Mouse (Mus musculus) liver, postnatal 0 days (tissue): ENCODE data around the gene Adck1. TPM values are rescaled to one million over a fixed set of nuclear protein-coding genes. Genes with fewer than 3 reads are reported as not detected.
"Not testable (repeated sequence)": the region's sequence is repeated elsewhere in the genome, so short reads cannot be mapped to it uniquely, and the experiment has no call there.

ENCODE experiments used
- ATAC-seq: fragments of 200-750 bp; cut with Nextera tagmentation; 2 replicates; pipeline ENCODE4 v1.8.0; 2017; ENCODE audit warnings: mild to moderate bottlenecking, moderate library complexity
- DNase-seq: peaks from one replicate; pipeline ENCODE4 v3.0.0-alpha.2; 2016
- H3K27ac ChIP-seq: fragments of 300-500 bp; sonication (generic); 2 replicates; pipeline ENCODE4 v1.5.1; 2014; ENCODE audit warnings: antibody characterized with exemption, moderate library complexity, mild to moderate bottlenecking, low read depth
- H3K27me3 ChIP-seq: fragments of 300-500 bp; sonication (generic); 2 replicates; pipeline ENCODE4 v1.6.1; 2014; ENCODE audit warnings: low read length, control low read depth, mixed read lengths; ENCODE audit not compliant: insufficient read depth
- H3K36me3 ChIP-seq: fragments of 300-500 bp; sonication (generic); replicated peaks from 2 replicates; pipeline ENCODE4 v1.6.1; 2014; ENCODE audit warnings: mild to moderate bottlenecking, control low read depth, low read length, moderate library complexity, mixed read lengths; ENCODE audit not compliant: insufficient read depth
- H3K4me1 ChIP-seq: fragments of 300-500 bp; sonication (generic); 2 replicates; pipeline ENCODE4 v1.6.1; 2014; ENCODE audit warnings: antibody characterized with exemption, mild to moderate bottlenecking, control low read depth; ENCODE audit not compliant: insufficient read depth
- H3K4me2 ChIP-seq: fragments of 300-500 bp; sonication (generic); 2 replicates; pipeline ENCODE4 v1.6.1; 2014; ENCODE audit warnings: low read depth, mild to moderate bottlenecking, low read length, moderate library complexity, mixed read lengths
- H3K4me3 ChIP-seq: fragments of 300-500 bp; sonication (generic); 2 replicates; pipeline ENCODE4 v1.5.1; 2014; ENCODE audit warnings: low read depth, low read length
- H3K9ac ChIP-seq: fragments of 300-500 bp; sonication (generic); replicated peaks from 2 replicates; pipeline ENCODE4 v1.6.1; 2014; ENCODE audit warnings: mild to moderate bottlenecking, moderate library complexity
- H3K9me3 ChIP-seq: fragments of 300-500 bp; sonication (generic); 2 replicates; pipeline ENCODE4 v1.6.1; 2016; ENCODE audit warnings: mild to moderate bottlenecking, control low read depth, low read length, mixed read lengths
- CTCF ChIP-seq: sonication (generic); IDR thresholded peaks from 2 replicates; pipeline ENCODE4 v1.5.1; 2016; ENCODE audit warnings: antibody characterized with exemption, low read depth
- EP300 ChIP-seq: IDR thresholded peaks from 2 replicates; pipeline ENCODE4 v1.6.1; 2016; ENCODE audit warnings: antibody characterized with exemption, low read depth, mild to moderate bottlenecking
- WGBS: fragments of 180-500 bp; shearing (Covaris S2); extraction: QIAGEN DNeasy Blood & Tissue Kit; methylation state at CpG from one replicate; pipeline ENCODE4 v1.1.7; 2014; ENCODE audit not compliant: insufficient replicate concordance; 5-methylcytosine and 5-hydroxymethylcytosine counted together
- polyA plus RNA-seq: library from polyadenylated mRNA; unstranded; fragments of >200 nt; fragmentation: Nextera tagmentation; extraction: Ambion mirVana; gene quantifications from 2 replicates; pipeline ENCODE4 v1.2.1, GENCODE M21; 2015

Gene Adck1
- polyA plus RNA-seq, 1 experiment from 2014 or later: 7.9 TPM

- H3K27me3 ChIP-seq: no peaks in the 10 kb centered on the region
- H3K27ac ChIP-seq: peak overlapping the region; percentile 94
- H3K4me2 ChIP-seq: peak overlapping the region; percentile 94
- DNase-seq (no peak), ATAC-seq (no peak; the same call in 1 of the 2 replicates)
- peak overlapping the region; percentile 70 for H3K4me3 ChIP-seq
- no peaks in the 10 kb centered on the region for H3K36me3 ChIP-seq
- WGBS: 37% methylated on average over 9 of the region's 9 CpGs
- H3K4me1 ChIP-seq: peaks cover 4% of the 10 kb centered on the region; the same call in 1 of the 2 replicates
- H3K9ac ChIP-seq: peak overlapping the region; percentile 77
- no peak for TF ChIP-seq CTCF
- TF ChIP-seq EP300: no peak
- H3K9me3 ChIP-seq: no peaks in the 10 kb centered on the region
Measured at GRCm38 (mm10) chr12:88361120-88361445, 729 bp downstream of the Adck1 start.

GRCm38 (mm10) chr12:88367673-88368072, 7.3 kb downstream of the Adck1 start:
- TF ChIP-seq CTCF (no peak), EP300 (no peak)
- no peaks in the 10 kb centered on the region for H3K9me3 ChIP-seq
- H3K4me3 ChIP-seq: no peak overlapping the region
- WGBS: 59% methylated on average over 4 of the region's 4 CpGs
- no peaks in the 10 kb centered on the region; the same call in 1 of the 2 replicates for H3K4me1 ChIP-seq
- no peak for ATAC-seq
- no peaks in the 10 kb centered on the region for H3K27me3 ChIP-seq
- no peak overlapping the region for H3K27ac ChIP-seq
- H3K36me3 ChIP-seq: no peaks in the 10 kb centered on the region
- DNase-seq: no peak
- H3K9ac ChIP-seq: no peak overlapping the region
- H3K4me2 ChIP-seq: no peak overlapping the region

GRCm38 (mm10) chr12:88368618-88369017, 8.3 kb downstream of the Adck1 start:
- TF ChIP-seq CTCF (no peak), EP300 (no peak)
- no peak overlapping the region for H3K4me2 ChIP-seq
- H3K9ac ChIP-seq: no peak overlapping the region
- no peaks in the 10 kb centered on the region; the same call in 1 of the 2 replicates for H3K4me1 ChIP-seq
- H3K27ac ChIP-seq: no peak overlapping the region
- no peaks in the 10 kb centered on the region for H3K36me3 ChIP-seq
- ATAC-seq: peak; percentile 64
- H3K4me3 ChIP-seq: no peak overlapping the region
- 56% methylated on average over 4 of the region's 4 CpGs for WGBS
- DNase-seq: no peak
- H3K9me3 ChIP-seq: no peaks in the 10 kb centered on the region
- H3K27me3 ChIP-seq: no peaks in the 10 kb centered on the region

DNA sequence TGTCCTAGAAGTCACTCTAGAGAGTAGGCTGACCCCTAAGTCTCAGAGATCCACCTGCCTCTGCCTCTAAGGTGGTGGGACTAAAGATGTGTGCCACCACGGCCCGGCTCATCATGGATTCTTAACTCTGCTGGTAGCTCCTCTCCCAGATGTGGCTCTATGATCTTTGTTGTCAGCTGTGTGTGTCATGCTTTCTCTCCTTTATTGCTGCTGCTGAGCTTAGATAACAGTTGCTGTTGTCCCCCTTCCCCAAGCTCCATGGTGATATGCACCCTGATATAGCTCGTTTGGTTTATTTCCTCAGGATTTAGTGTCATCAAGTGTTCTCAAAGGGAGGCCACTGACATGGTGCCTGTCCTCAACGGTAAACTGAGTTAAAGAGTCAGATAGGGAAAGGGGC, 9.3 kb downstream of the Adck1 start:
- 56% methylated on average over 4 of the region's 4 CpGs for WGBS

GRCm38 (mm10) chr12:88370321-88370720, 10.0 kb downstream of the Adck1 start:
- H3K9me3 ChIP-seq, H3K27me3 ChIP-seq, H3K36me3 ChIP-seq, DNase-seq, H3K4me3 ChIP-seq, H3K4me2 ChIP-seq, H3K9ac ChIP-seq, H3K27ac ChIP-seq, ATAC-seq, H3K4me1 ChIP-seq: not testable (repeated sequence)
- WGBS: 15% methylated on average over 1 of the region's 1 CpGs

More for the DNA sequence above, 9.3 kb downstream of the Adck1 start:
- not testable (repeated sequence) for H3K4me1 ChIP-seq, H3K27me3 ChIP-seq, H3K9ac ChIP-seq, H3K9me3 ChIP-seq, H3K4me3 ChIP-seq, H3K27ac ChIP-seq, ATAC-seq, H3K4me2 ChIP-seq, DNase-seq, H3K36me3 ChIP-seq

GRCm38 (mm10) chr12:88372018-88372417, 11.7 kb downstream of the Adck1 start:
- Histone ChIP-seq H3K9ac (no peak overlapping the region), H3K27ac (no peak overlapping the region), H3K9me3 (no peaks in the 10 kb centered on the region), H3K4me1 (no peaks in the 10 kb centered on the region; the same call in 1 of the 2 replicates), H3K4me2 (no peak overlapping the region), H3K4me3 (no peak overlapping the region), H3K36me3 (no peaks in the 10 kb centered on the region), H3K27me3 (no peaks in the 10 kb centered on the region)
- no peak for DNase-seq
- no peak for ATAC-seq
- 86% methylated on average over 5 of the region's 5 CpGs for WGBS
- no peak for TF ChIP-seq CTCF
- no peak for TF ChIP-seq EP300

GRCm38 (mm10) chr12:88376820-88377219, 16.5 kb downstream of the Adck1 start:
- Histone ChIP-seq H3K9ac (no peak overlapping the region), H3K9me3 (no peaks in the 10 kb centered on the region), H3K27ac (no peak overlapping the region), H3K27me3 (no peaks in the 10 kb centered on the region), H3K4me3 (no peak overlapping the region), H3K4me2 (no peak overlapping the region), H3K36me3 (no peaks in the 10 kb centered on the region), H3K4me1 (no peaks in the 10 kb centered on the region)
- WGBS: 52% methylated on average over 10 of the region's 10 CpGs
- TF ChIP-seq EP300 (no peak), CTCF (peak; percentile 35; the same call in 1 of the 2 replicates)
- DNase-seq (no peak), ATAC-seq (no peak)
